Mouse (Mus musculus): Measurements from ENCODE around the gene Coro7. TPM values are rescaled to one million over a fixed set of nuclear protein-coding genes. Genes with fewer than 3 reads are reported as not detected.

The Coro7 gene
- polyA plus RNA-seq, 1 experiment from 2014 or later: 13.1 TPM

DNA sequence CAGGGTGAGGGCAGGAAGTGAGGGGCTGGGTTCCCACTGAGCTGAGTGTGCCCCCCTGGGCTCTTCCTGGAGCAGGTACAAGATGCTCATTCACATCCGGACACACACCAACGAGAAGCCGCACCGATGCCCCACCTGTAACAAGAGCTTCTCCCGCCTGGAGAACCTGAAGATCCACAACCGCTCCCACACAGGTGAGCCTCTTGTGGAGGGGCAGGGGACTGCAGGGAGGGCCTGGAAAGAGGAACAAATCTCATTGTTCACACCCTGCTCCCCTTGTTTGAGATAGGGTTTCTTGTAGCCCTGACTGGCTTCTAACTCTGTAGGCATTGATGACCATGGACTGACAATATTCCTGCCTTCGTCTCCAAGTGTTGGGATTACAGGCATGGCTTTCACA is 67.9 kb downstream of the Coro7 start:
- Histone ChIP-seq H3K9me3 (replicated peaks; ENCODE audit: low read length) (no peaks in the 10 kb centered on the region), H3K27me3 (ENCODE audit: insufficient read depth, low read length) (no peaks in the 10 kb centered on the region), H3K27ac (no peak overlapping the region), H3K4me2 (ENCODE audit: low read length) (no peak overlapping the region), H3K4me1 (replicated peaks; ENCODE audit: insufficient read depth, low read length) (peaks cover 19% of the 10 kb centered on the region), H3K9ac (ENCODE audit: low read depth, low read length) (no peak overlapping the region), H3K36me3 (ENCODE audit: insufficient read depth, low read length) (peaks cover 50% of the 10 kb centered on the region), H3K4me3 (replicated peaks; ENCODE audit: low read depth, low read length) (no peak overlapping the region)
- DNase-seq (ENCODE audit: low spot score): no peak
- TF ChIP-seq CTCF (IDR thresholded peaks at IDR 0.05; ENCODE audit: low read depth): peak; percentile 31; the same call in 1 of the 2 replicates
- no peak for ATAC-seq (replicated peaks; ENCODE audit: low FRiP score, low read depth)
- 95% methylated on average over 7 of the region's 7 CpGs for WGBS

DNA sequence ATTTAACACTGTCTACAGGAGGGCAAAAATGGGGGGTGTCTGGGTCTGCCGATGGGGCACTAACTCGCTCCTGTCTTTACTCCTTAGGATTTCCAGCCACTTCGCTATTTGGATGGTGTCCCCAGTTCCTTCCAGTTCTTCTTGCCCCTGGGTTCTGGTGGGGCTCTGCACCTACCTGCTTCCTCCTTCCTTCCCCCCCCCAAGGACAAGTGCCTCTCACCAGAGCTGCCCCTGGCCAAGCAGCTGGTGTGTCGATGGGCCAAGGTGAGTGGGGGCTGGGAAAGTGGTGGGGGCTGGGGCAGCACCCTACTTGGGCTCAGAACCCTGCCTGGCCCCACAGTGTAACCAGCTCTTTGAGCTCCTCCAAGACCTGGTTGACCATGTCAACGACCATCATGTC is 68.4 kb downstream of the Coro7 start:
- DNase-seq (ENCODE audit: low spot score) (no peak), ATAC-seq (replicated peaks; ENCODE audit: low FRiP score, low read depth) (no peak)
- Histone ChIP-seq H3K36me3 (ENCODE audit: insufficient read depth, low read length) (peaks cover 50% of the 10 kb centered on the region), H3K9ac (ENCODE audit: low read depth, low read length) (no peak overlapping the region), H3K4me3 (replicated peaks; ENCODE audit: low read depth, low read length) (no peak overlapping the region), H3K27me3 (ENCODE audit: insufficient read depth, low read length) (no peaks in the 10 kb centered on the region), H3K9me3 (replicated peaks; ENCODE audit: low read length) (no peaks in the 10 kb centered on the region), H3K4me1 (replicated peaks; ENCODE audit: insufficient read depth, low read length) (peaks cover 24% of the 10 kb centered on the region), H3K27ac (no peak overlapping the region), H3K4me2 (ENCODE audit: low read length) (no peak overlapping the region)
- TF ChIP-seq CTCF (IDR thresholded peaks at IDR 0.05; ENCODE audit: low read depth): no peak
- 90% methylated on average over 5 of the region's 5 CpGs for WGBS

DNA sequence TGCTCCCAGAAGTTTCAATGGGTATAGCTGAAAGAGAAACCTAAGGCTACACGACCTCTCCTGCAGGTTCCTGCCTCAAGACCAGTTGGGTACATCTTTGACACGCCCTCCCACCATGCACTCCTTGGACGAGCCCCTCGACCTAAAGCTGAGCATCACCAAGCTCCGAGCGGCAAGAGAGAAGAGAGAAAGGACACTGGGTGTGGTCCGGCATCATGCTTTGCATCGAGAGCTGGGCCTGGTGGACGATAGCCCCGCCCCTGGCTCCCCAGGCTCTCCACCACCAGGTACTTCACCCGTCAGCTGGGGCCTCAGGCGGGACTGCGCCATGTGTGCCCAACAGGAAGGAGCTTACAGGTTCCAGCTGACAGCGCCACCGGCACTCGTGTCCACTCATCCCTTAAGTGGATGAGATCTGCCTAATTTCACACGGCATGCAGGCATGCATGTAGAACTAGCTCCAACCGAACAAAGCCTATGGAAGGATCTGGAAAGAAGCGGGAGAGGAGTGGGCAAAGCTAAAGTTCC is 71.0 kb downstream of the Coro7 start:
- DNase-seq (ENCODE audit: low spot score) (peak; percentile 61), ATAC-seq (replicated peaks; ENCODE audit: low FRiP score, low read depth) (peak; percentile 46)
- H3K4me2 ChIP-seq (ENCODE audit: low read length): 0 out of 2 replicates have a peak overlapping the region, but pooled peaks have one; percentile 11
- H3K9me3 ChIP-seq (replicated peaks; ENCODE audit: low read length): no peaks in the 10 kb centered on the region
- H3K9ac ChIP-seq (ENCODE audit: low read depth, low read length): no peak overlapping the region
- no peak for TF ChIP-seq CTCF (IDR thresholded peaks at IDR 0.05; ENCODE audit: low read depth)
- H3K4me3 ChIP-seq (replicated peaks; ENCODE audit: low read depth, low read length): no peak overlapping the region
- H3K36me3 ChIP-seq (ENCODE audit: insufficient read depth, low read length): peaks cover 27% of the 10 kb centered on the region
- no peaks in the 10 kb centered on the region for H3K27me3 ChIP-seq (ENCODE audit: insufficient read depth, low read length)
- H3K27ac ChIP-seq: peak overlapping the region; percentile 47
- H3K4me1 ChIP-seq (replicated peaks; ENCODE audit: insufficient read depth, low read length): peaks cover 46% of the 10 kb centered on the region
- WGBS: 56% methylated on average over 19 of the region's 19 CpGs

DNA sequence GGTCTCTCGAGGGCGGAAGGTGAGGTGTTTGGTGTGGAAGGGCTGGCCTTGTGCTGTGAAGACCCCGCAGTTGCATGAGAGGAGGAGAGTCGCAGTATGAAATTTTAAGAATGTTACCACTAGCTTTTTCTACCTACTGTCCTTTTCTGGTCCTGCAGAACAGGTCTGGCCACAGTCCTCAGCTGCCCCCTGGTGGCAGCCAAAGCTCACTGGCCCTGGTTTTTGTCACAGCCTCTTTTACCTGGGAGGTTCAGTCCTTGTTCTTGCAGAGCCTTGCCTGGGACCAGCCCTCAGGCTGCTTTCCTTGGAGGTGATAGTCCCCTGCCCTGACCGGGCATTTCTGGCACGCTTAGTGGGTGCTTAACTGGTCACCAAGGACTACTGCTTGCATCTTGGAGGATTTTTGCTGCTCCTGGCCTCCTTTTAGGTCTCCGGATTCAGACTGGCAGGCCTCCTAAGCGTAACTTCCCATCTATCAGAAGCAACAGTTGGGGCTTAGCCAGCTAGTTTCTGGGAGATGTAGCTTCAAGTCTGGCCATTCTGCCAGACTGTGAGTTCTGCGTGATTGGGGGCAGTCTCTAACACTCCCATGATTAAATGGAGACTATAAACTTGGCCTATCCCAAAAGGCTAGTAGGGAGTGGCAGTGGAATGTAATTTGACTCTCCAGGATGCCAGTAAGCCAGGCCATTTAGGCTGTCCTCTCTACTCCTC is 71.6 kb downstream of the Coro7 start:
- peak; percentile 98 for TF ChIP-seq CTCF (IDR thresholded peaks at IDR 0.05; ENCODE audit: low read depth)
- Histone ChIP-seq H3K27ac (peak overlapping the region; percentile 47), H3K4me2 (ENCODE audit: low read length) (peak overlapping the region; percentile 11; the same call in 1 of the 2 replicates), H3K36me3 (ENCODE audit: insufficient read depth, low read length) (peaks cover 21% of the 10 kb centered on the region; the same call in 1 of the 2 replicates), H3K9me3 (replicated peaks; ENCODE audit: low read length) (no peaks in the 10 kb centered on the region), H3K27me3 (ENCODE audit: insufficient read depth, low read length) (no peaks in the 10 kb centered on the region), H3K4me3 (replicated peaks; ENCODE audit: low read depth, low read length) (no peak overlapping the region), H3K9ac (ENCODE audit: low read depth, low read length) (no peak overlapping the region), H3K4me1 (replicated peaks; ENCODE audit: insufficient read depth, low read length) (peaks cover 52% of the 10 kb centered on the region)
- WGBS: 35% methylated on average over 9 of the region's 9 CpGs
- DNase-seq (ENCODE audit: low spot score) (peak; percentile 94), ATAC-seq (replicated peaks; ENCODE audit: low FRiP score, low read depth) (0 out of 2 replicates have a peak, but pooled peaks have one; percentile 12)

DNA sequence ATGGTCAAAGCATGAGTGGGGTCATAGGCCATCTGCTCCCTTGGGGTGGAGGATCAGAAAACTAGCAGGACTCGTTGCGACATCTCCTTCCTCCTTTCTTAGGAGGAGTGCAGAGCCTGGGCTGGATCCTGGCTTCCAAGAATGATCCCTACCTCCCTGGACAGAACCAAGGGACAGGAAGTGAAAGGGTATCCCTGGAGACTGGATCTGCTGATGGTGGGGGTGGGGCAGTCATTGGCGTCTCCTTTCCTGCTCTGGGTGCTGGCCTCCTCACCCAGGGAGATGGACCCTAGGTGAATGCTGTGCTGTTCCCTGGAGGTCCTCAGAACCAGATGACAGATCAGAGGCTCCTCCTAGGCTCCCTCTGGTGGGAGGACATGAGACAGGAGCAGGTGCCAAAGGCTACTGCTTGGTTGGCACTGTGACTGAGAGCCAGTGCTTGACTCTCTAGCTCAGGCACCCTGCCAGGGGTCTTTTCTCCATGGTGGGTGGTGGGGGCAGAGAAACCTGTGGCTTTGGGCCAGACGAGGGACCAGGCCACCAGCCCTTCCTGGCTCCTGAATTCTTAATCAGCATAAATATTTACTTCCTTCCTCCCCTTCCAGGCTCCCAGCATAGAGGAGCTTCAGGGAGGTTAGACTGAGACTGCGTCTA is 73.0 kb downstream of the Coro7 start:
- peak; percentile 67 for DNase-seq (ENCODE audit: low spot score)
- Histone ChIP-seq H3K4me2 (ENCODE audit: low read length) (peak overlapping the region; percentile 21; the same call in 1 of the 2 replicates), H3K4me3 (replicated peaks; ENCODE audit: low read depth, low read length) (no peak overlapping the region), H3K9ac (ENCODE audit: low read depth, low read length) (no peak overlapping the region), H3K27ac (peak overlapping the region; percentile 60), H3K9me3 (replicated peaks; ENCODE audit: low read length) (no peaks in the 10 kb centered on the region), H3K27me3 (ENCODE audit: insufficient read depth, low read length) (no peaks in the 10 kb centered on the region), H3K4me1 (replicated peaks; ENCODE audit: insufficient read depth, low read length) (peaks cover 67% of the 10 kb centered on the region), H3K36me3 (ENCODE audit: insufficient read depth, low read length) (peaks cover 14% of the 10 kb centered on the region; the same call in 1 of the 2 replicates)
- WGBS: 6% methylated on average over 5 of the region's 5 CpGs
- TF ChIP-seq CTCF (IDR thresholded peaks at IDR 0.05; ENCODE audit: low read depth): peak; percentile 71
- ATAC-seq (replicated peaks; ENCODE audit: low FRiP score, low read depth): 0 out of 2 replicates have a peak, but pooled peaks have one; percentile 2

DNA sequence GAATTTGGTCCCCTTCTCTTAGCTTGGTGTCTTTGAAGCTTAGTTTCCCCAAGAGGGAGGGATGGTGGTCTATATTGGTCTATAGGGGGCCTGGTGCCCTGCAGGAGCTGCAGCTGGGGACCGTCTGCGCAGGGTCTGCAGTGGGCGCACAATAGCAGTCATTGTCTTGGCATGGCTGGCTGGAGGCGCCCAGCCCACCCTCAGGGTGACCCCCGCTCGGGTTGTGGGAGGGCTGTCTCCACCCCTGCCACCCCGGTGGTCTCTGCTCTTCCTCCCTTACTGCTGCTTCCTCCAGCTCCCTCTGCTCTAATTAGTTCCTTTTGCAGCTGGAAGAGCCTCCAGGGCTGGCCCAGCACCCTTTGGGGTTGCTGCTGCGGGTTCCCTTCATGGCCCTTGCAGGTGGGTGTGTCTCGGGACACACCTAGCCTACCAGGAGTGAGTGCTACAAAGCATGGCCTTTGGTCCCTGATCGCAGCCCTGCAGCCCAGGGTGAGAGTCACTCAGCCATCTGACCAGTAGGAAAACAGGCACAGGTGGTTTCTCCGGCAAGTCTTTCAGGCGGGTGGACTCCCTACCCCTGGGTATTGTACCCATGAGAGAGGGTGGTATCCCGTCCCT is 74.0 kb downstream of the Coro7 start:
- Histone ChIP-seq H3K9ac (ENCODE audit: low read depth, low read length) (no peak overlapping the region), H3K27ac (peak overlapping the region; percentile 60; the same call in 1 of the 2 replicates), H3K4me2 (ENCODE audit: low read length) (peak overlapping the region; percentile 21; the same call in 1 of the 2 replicates), H3K4me3 (replicated peaks; ENCODE audit: low read depth, low read length) (no peak overlapping the region), H3K36me3 (ENCODE audit: insufficient read depth, low read length) (0 out of 2 replicates have a peak, but pooled peaks cover 9% of the 10 kb centered on the region), H3K4me1 (replicated peaks; ENCODE audit: insufficient read depth, low read length) (peaks cover 73% of the 10 kb centered on the region), H3K9me3 (replicated peaks; ENCODE audit: low read length) (no peaks in the 10 kb centered on the region), H3K27me3 (ENCODE audit: insufficient read depth, low read length) (no peaks in the 10 kb centered on the region)
- 39% methylated on average over 13 of the region's 13 CpGs for WGBS
- no peak for TF ChIP-seq CTCF (IDR thresholded peaks at IDR 0.05; ENCODE audit: low read depth)
- DNase-seq (ENCODE audit: low spot score): no peak
- ATAC-seq (replicated peaks; ENCODE audit: low FRiP score, low read depth): no peak

All from kidney, postnatal 0 days (tissue).